Mouse (Mus musculus) heart, embryonic 14.5 days (tissue): ENCODE results near the gene Stra6. TPM values are rescaled to one million over a fixed set of nuclear protein-coding genes. Genes with fewer than 3 reads are reported as not detected.

Source experiments
- ATAC-seq: fragments of 200-750 bp; cut with Nextera tagmentation; 2 replicates; pipeline ENCODE4 v1.8.0; 2017; ENCODE audit warnings: low read depth, moderate TSS enrichment; ENCODE audit not compliant: insufficient number of reproducible peaks, insufficient read depth, low FRiP score
- H3K27ac ChIP-seq, 2 experiments: fragments of 200-500 bp in 1 of 2; fragments of 300-500 bp in 1 of 2; sonication (generic) in 1 of 2; replicated peaks in 1 of 2; 2 replicates each; pipeline ENCODE4 v1.5.1; 2012 to 2014; ENCODE audit warnings: low read depth in 2 of 2, low read length in 2 of 2, control low read depth in 1 of 2, mild to moderate bottlenecking in 1 of 2, mixed read lengths in 1 of 2; ENCODE audit not compliant: control insufficient read depth in 1 of 2, insufficient read depth in 1 of 2
- H3K27me3 ChIP-seq: fragments of 300-500 bp; sonication (generic); 2 replicates; pipeline ENCODE4 v1.6.1; 2014; ENCODE audit warnings: mild to moderate bottlenecking, low read length, control low read depth; ENCODE audit not compliant: control insufficient read depth, insufficient read depth
- H3K36me3 ChIP-seq: fragments of 300-500 bp; sonication (generic); 2 replicates; pipeline ENCODE4 v1.6.1; 2014; ENCODE audit warnings: mild to moderate bottlenecking, control low read depth, low read length, mixed read lengths; ENCODE audit not compliant: control insufficient read depth, insufficient read depth
- H3K4me1 ChIP-seq, 2 experiments: fragments of 200-500 bp in 1 of 2; fragments of 300-500 bp in 1 of 2; sonication (generic) in 1 of 2; 2 replicates each; pipeline ENCODE4 v1.6.1; 2012 to 2014; ENCODE audit warnings: low read length in 2 of 2, control low read depth in 1 of 2, mixed read lengths in 1 of 2; ENCODE audit not compliant: control insufficient read depth in 2 of 2, insufficient read depth in 2 of 2
- H3K4me2 ChIP-seq: fragments of 300-500 bp; sonication (generic); 2 replicates; pipeline ENCODE4 v1.6.1; 2014; ENCODE audit warnings: mild to moderate bottlenecking, low read length
- H3K4me3 ChIP-seq, 2 experiments: fragments of 200-500 bp in 1 of 2; fragments of 300-500 bp in 1 of 2; sonication (generic) in 1 of 2; 2 replicates each; pipeline ENCODE4 v1.5.1; 2012 to 2014; ENCODE audit warnings: low read length in 2 of 2, mild to moderate bottlenecking in 2 of 2, control low read depth in 1 of 2, low read depth in 1 of 2, moderate library complexity in 1 of 2; ENCODE audit not compliant: control insufficient read depth in 1 of 2, insufficient read depth in 1 of 2
- H3K9ac ChIP-seq: fragments of 300-500 bp; sonication (generic); 2 replicates; pipeline ENCODE4 v1.6.1; 2014; ENCODE audit warnings: mild to moderate bottlenecking, low read length
- H3K9me3 ChIP-seq: fragments of 300-500 bp; sonication (generic); 2 replicates; pipeline ENCODE4 v1.6.1; 2016; ENCODE audit warnings: low read length, control low read depth; ENCODE audit not compliant: control insufficient read depth
- WGBS: fragments of 180-500 bp; shearing (Covaris S2); extraction: QIAGEN DNeasy Blood & Tissue Kit; methylation state at CpG from one replicate; pipeline ENCODE4 v1.1.7; 2014; 5-methylcytosine and 5-hydroxymethylcytosine counted together
- polyA plus RNA-seq: library from polyadenylated mRNA; unstranded; fragments of >200 nt; fragmentation: Nextera tagmentation; extraction: Ambion mirVana; gene quantifications from 2 replicates; pipeline ENCODE4 v1.2.1, GENCODE M21; 2014

Stra6 gene
- polyA plus RNA-seq, 1 experiment from 2014 or later = 0.57 TPM

DNA sequence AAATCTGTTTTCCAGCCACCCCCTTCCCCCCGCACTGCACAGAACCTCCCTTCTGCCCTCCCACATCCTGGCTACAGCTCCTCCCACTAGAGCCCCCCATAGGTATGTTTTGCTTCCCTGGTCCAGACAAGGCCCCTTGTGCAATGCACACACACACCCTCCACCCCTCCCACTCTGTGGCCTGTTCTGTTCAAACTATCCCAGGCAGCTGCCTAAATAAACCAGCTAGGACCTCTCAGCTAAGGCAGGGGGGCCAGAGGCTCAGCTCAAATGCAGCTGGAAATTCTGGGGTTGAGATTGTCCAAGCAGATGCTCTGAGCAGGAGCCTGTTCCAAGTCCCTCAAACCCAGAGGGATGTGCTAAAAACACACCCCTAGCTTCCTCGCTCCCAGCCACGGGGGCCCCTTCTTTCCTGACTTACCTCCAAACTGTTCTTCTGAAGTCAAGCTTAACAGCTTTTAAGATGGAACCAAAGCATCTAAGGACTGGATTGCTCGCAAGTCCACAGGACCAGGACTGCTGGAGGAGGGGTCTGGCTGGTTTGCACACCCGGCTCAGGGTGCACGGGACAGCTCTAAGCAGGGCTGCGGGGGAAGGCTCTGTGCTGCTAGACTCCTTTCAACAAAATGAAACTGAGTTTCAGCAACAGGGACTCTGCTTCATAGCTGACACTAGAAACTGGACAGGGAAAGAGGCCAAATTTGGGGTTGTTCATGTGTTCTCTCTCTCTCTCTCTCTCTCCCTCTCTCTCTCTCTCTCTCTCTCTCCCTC lies 95.1 kb downstream of the Stra6 start:
- Histone ChIP-seq H3K4me3 (peak overlapping the region in 1 of 2 experiments; percentile 16; a peak in 2 of 4 replicates), H3K4me1 (peaks cover 30 to 34% of the 10 kb centered on the region in 2 experiments), H3K36me3 (no peaks in the 10 kb centered on the region), H3K27ac (peak overlapping the region; percentile 74 to 78), H3K4me2 (peak overlapping the region; percentile 38), H3K9ac (no peak overlapping the region; the same call in 1 of the 2 replicates), H3K27me3 (no peaks in the 10 kb centered on the region), H3K9me3 (no peaks in the 10 kb centered on the region)
- ATAC-seq = peak; percentile 49
- 34% methylated on average over 7 of the region's 7 CpGs for WGBS

DNA sequence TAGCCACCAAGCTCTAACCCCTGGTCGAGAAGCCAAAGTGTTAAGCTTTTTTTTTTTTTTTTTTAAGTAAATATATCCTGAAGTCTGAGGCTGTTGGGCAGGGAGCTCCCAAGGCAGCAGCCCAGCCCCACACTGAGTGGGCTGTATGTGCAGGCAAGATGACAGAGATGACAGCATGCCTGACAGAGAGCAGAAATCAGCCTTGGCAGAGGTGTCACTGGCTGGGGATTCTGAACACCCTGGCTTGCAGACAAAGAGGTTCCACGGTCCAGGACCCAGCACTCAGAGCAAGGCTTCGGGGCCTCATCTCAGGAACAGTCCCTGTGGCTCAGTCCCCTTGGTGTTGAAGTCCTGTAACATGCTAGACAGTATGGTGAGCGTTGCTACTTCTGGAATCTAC lies 96.3 kb downstream of the Stra6 start:
- Histone ChIP-seq H3K4me1 (peaks cover 26 to 33% of the 10 kb centered on the region in 2 experiments), H3K9me3 (no peaks in the 10 kb centered on the region), H3K9ac (no peak overlapping the region; the same call in 1 of the 2 replicates), H3K36me3 (no peaks in the 10 kb centered on the region), H3K27ac (peak overlapping the region; percentile 57 to 78), H3K27me3 (no peaks in the 10 kb centered on the region), H3K4me3 (no peak overlapping the region), H3K4me2 (no peak overlapping the region)
- peak; percentile 44; the same call in 1 of the 2 replicates for ATAC-seq
- WGBS = 15% methylated on average over 4 of the region's 4 CpGs

DNA sequence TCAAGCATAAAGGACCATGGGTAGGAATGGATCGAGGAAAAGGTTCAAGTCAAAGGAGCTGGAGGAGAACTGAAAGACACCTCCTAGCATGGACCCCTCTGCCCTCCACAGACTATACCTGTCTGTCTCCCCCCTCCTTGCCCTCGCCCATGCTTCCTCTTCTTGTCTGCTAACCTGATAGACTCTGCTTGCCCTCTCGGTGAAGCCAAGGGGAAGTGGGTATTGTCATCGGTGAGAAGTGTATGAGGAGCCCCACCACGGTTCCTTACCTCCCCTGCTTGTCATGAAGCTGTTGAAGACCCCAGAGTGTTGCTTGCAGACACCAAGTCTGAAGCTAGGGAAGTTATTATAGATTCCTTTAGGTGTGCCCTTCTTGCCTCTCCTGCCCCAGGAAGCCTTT lies 96.7 kb downstream of the Stra6 start:
- Histone ChIP-seq H3K27ac (peak overlapping the region; percentile 56 to 57), H3K9ac (no peak overlapping the region; the same call in 1 of the 2 replicates), H3K4me2 (no peak overlapping the region), H3K4me1 (peaks cover 22 to 29% of the 10 kb centered on the region in 2 experiments), H3K9me3 (no peaks in the 10 kb centered on the region), H3K36me3 (no peaks in the 10 kb centered on the region), H3K27me3 (no peaks in the 10 kb centered on the region), H3K4me3 (no peak overlapping the region)
- 68% methylated on average over 5 of the region's 5 CpGs for whole genome bisulfite sequencing
- no peak for ATAC-seq

DNA sequence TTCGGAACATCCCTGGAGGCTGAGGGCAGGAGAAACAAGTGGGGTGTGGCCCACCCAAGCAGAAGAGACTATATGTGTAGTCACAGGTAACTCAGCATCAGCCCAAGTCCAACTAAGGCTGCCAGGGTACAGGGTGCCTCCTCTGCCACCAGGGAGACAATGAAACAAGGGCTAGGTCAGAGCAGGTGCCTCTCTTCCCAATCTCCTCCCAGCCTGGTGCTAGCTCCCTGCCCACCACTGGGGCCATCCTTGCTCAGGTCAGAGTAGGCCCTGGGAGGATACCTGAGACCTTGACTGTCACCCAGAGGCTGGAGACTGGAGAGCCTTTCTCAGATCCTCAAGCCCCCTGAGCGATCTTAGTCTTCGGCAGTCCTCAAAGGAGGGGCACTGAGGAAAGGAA lies 98.6 kb downstream of the Stra6 start:
- no peaks in the 10 kb centered on the region for H3K9me3 ChIP-seq
- H3K4me3 ChIP-seq = no peak overlapping the region
- no peaks in the 10 kb centered on the region for H3K36me3 ChIP-seq
- no peak overlapping the region for H3K4me2 ChIP-seq
- H3K27me3 ChIP-seq = no peaks in the 10 kb centered on the region
- no peak for ATAC-seq
- H3K4me1 ChIP-seq = peaks cover 20 to 25% of the 10 kb centered on the region in 2 experiments
- 84% methylated on average over 3 of the region's 3 CpGs for WGBS
- no peak overlapping the region for H3K27ac ChIP-seq
- no peak overlapping the region for H3K9ac ChIP-seq

DNA sequence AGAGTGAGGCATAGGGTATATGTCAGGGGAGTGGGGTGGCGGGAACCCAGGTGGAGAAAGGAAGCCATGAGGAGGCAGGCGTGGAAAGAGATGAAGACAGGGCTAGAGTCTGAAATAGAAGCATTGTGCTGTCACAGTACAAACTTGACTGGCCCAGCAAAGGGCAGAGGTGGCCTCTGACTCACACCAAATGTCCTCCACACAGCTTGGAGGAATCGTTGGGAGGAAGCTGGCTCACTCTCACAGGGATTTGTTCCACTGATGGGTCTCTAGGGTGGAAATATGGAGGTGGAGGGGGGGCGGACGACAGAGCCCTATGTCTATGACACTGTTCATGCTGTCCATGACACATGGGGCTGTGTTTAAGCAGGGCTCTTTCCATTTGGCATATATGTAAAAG lies 99.6 kb downstream of the Stra6 start:
- WGBS = 59% methylated on average over 5 of the region's 5 CpGs
- H3K9me3 ChIP-seq = no peaks in the 10 kb centered on the region
- no peak overlapping the region for H3K4me2 ChIP-seq
- no peak overlapping the region for H3K27ac ChIP-seq
- H3K4me1 ChIP-seq = peaks cover 13 to 22% of the 10 kb centered on the region in 2 experiments
- ATAC-seq = no peak
- H3K9ac ChIP-seq = no peak overlapping the region
- H3K36me3 ChIP-seq = no peaks in the 10 kb centered on the region
- H3K27me3 ChIP-seq = no peaks in the 10 kb centered on the region
- H3K4me3 ChIP-seq = no peak overlapping the region

DNA sequence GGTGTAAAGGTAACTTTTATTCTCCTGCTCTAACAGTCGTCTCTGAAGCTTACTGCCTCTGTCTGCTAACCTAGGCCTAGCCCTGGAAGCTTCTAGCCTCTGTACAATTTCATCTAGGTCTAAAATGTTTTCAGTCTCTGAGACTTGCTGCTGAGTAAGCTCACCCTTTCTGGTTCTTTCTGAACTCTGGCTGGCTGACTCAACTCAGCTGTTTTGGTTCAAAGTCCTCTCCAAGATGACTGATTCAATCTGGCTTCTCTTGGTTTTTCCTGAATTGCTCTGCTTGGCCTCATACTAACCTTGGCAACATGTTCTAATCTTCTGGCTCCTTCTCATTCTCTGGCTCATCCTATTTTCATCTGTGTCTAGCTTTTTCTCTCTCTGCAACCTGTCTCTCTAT lies 102.2 kb downstream of the Stra6 start:
- H3K9ac ChIP-seq = no peak overlapping the region
- H3K4me1 ChIP-seq = no peaks in the 10 kb centered on the region; a peak in 1 of 4 replicates
- no peak overlapping the region for H3K4me3 ChIP-seq
- no peak overlapping the region for H3K4me2 ChIP-seq
- H3K36me3 ChIP-seq = no peaks in the 10 kb centered on the region
- ATAC-seq = no peak
- no peaks in the 10 kb centered on the region for H3K27me3 ChIP-seq
- H3K9me3 ChIP-seq = no peaks in the 10 kb centered on the region
- WGBS = 82% methylated on average over 1 of the region's 1 CpGs
- H3K27ac ChIP-seq = no peak overlapping the region

DNA sequence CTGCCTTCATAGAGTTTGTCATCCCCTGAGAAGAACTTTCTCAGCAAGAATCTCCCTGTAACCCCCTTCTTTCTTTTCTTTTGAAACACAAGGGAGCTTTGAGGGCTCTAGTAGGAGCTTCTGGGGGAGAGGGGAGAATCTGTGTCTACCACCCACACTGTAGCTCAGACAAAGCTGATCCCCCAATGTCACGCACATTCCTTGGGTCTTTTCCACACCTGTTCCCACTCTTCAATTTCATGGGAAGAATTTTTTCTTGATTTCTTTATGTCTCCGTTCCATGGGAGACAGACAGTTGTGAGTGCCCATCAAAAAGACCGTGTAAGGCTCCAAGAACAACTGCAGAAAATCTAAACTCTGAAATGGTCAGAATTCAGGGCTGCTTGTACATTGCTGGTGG lies 105.3 kb downstream of the Stra6 start:
- no peak for ATAC-seq
- Histone ChIP-seq H3K36me3 (no peaks in the 10 kb centered on the region), H3K4me2 (no peak overlapping the region), H3K27ac (no peak overlapping the region), H3K9me3 (no peaks in the 10 kb centered on the region), H3K27me3 (no peaks in the 10 kb centered on the region), H3K9ac (no peak overlapping the region), H3K4me3 (no peak overlapping the region), H3K4me1 (no peaks in the 10 kb centered on the region)
- 73% methylated on average over 3 of the region's 3 CpGs for WGBS

DNA sequence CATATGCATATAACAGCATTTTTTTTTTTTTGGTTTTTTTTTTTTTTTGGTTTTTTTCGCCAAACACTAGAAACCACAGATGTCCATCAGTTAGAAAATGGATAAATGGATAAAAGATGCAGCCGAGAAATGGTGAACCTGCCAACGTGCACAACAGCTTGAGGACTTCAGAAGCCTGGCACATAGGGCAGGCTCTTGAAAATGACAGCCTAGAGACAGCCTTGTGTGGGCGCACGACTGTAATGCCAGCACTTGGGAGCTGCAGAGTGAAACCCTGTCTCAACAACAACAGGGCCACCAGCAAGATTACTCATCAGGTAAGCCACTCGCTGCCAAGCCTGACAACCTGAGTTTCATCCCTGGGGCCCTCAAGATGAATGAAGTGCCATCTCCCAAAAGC lies 105.8 kb downstream of the Stra6 start:
- Histone ChIP-seq H3K9ac (no peak overlapping the region), H3K4me1 (no peaks in the 10 kb centered on the region), H3K36me3 (no peaks in the 10 kb centered on the region), H3K4me3 (no peak overlapping the region), H3K4me2 (no peak overlapping the region), H3K9me3 (no peaks in the 10 kb centered on the region), H3K27me3 (no peaks in the 10 kb centered on the region), H3K27ac (no peak overlapping the region)
- no peak for ATAC-seq
- 80% methylated on average over 6 of the region's 6 CpGs for WGBS
